ENCODE assay signal across 16 mouse cellular contexts in the genomic region with DNA sequence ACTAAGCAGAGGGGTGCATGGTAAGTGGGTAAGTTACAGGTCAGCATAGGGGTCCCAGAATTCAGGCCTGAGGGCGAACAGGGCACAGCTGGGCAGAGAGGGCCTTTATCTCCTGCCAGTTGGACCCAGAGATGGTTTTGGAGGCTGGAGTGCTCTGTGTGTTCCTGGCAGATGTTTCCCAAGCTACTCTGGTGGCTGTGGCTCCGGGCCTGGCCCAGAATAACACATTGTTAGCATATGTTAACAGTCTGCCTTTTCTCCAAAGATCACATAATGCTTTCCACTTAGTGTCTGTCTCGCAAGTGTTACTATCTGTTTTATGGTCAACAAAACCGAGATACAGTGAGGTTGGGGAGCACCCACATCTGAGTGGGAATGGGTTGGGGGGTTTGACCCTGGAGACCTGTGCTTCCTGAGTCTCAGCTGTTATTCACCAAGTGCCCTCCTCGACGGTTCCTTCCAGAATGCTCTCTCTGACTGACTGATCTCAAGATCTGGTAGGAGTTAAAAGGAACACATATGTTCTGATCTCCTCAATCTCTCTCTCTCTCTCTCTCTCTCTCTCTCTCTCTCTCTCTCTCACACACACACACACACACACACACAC. TPM values are rescaled to one million over a fixed set of nuclear protein-coding genes. Genes with fewer than 3 reads are reported as not detected.
DNase-seq lines count a peak whose midpoint lies in the region; ATAC-seq and TF ChIP-seq lines count a peak whose summit lies in the region.
"Had no signal": no experiment of that assay in that cellular context is flagged by ENCODE, and none has a peak within 500 bp of the region (broad histone marks: within the 10 kb centered on the region; RNA-seq: fewer than 3 reads in every experiment).

No protein-coding gene starts in this region.

- no peak for TF ChIP-seq POLR2A in spleen, adult 2 months (IDR thresholded peaks at IDR 0.05; ENCODE audit: low read depth, low read length)

- H3K79me2 ChIP-seq in macrophage (ENCODE audit: inconsistent target) = peaks cover 94% of the 10 kb centered on the region

- H3K27me3 ChIP-seq in spleen, adult 2 months (ENCODE audit: control insufficient read depth, insufficient read depth, low read length) = no peaks in the 10 kb centered on the region
- no peaks in the 10 kb centered on the region for H3K27me3 ChIP-seq in embryonic facial prominence, embryonic 13.5 days
- H3K27me3 ChIP-seq: neural tube, embryonic 15.5 days; Patski had no signal

- H3K9ac ChIP-seq in embryonic facial prominence, embryonic 13.5 days = no peak overlapping the region
- H3K9ac ChIP-seq: heart, embryonic 15.5 days; limb, embryonic 13.5 days; neural tube, embryonic 15.5 days had no signal

- ATAC-seq in frontal cortex, adult (ENCODE audit: low TSS enrichment) = peak; percentile 41; the same call in 1 of the 2 replicates
- no peak for ATAC-seq in embryonic facial prominence, embryonic 13.5 days (ENCODE audit: insufficient number of reproducible peaks, insufficient read depth, low FRiP score, low TSS enrichment, low read depth)
- ATAC-seq: Patski had no signal

- H3K36me3 ChIP-seq in spleen, adult 2 months (ENCODE audit: control insufficient read depth, insufficient read depth, low read length) = no peaks in the 10 kb centered on the region; the same call in 1 of the 2 replicates
- H3K36me3 ChIP-seq in embryonic facial prominence, embryonic 13.5 days = no peaks in the 10 kb centered on the region
- peaks cover 12% of the 10 kb centered on the region; the same call in 1 of the 2 replicates for H3K36me3 ChIP-seq in macrophage (ENCODE audit: inconsistent target)
- H3K36me3 ChIP-seq: heart, embryonic 15.5 days; hindbrain, embryonic 10.5 days; limb, embryonic 13.5 days; neural tube, embryonic 15.5 days had no signal

- H3K27ac ChIP-seq in spleen, adult 2 months (ENCODE audit: insufficient read depth, low read length) = peak overlapping the region; percentile 58; the same call in 1 of the 2 replicates
- peak overlapping the region; percentile 39; the same call in 1 of the 2 replicates for H3K27ac ChIP-seq in embryonic facial prominence, embryonic 13.5 days
- H3K27ac ChIP-seq in macrophage = peak overlapping the region; percentile 70
- H3K27ac ChIP-seq: heart, embryonic 15.5 days; hindbrain, embryonic 10.5 days; limb, embryonic 13.5 days; neural tube, embryonic 15.5 days had no signal

- TF ChIP-seq CTCF in spleen, adult 2 months (IDR thresholded peaks at IDR 0.05; ENCODE audit: extremely low read depth, insufficient read depth, insufficient read length, insufficient replicate concordance) = no peak

- DNase-seq in frontal cortex, postnatal 14 days (ENCODE audit: low spot score in 2 of 2) = no peak
- no peak for DNase-seq in spleen, adult 2 months (ENCODE audit: low read depth in 1 of 2, low spot score in 2 of 2)
- no peak for DNase-seq in spleen, adult 12 weeks (ENCODE audit: low spot score)
- no peak for DNase-seq in embryo, embryonic 9.5 days (ENCODE audit: extremely low spot score)
- DNase-seq in cerebellum, adult 8-10 months = no peak
- DNase-seq: cerebellum, postnatal 25 days; kidney, postnatal 10 days had no signal

- 29% methylated on average over 6 of the region's 6 CpGs for WGBS in spleen, adult 2 months
- 55% methylated on average over 6 of the region's 6 CpGs for WGBS in embryonic facial prominence, embryonic 13.5 days
- WGBS in macrophage (ENCODE audit: missing documents) = 57% methylated on average over 6 of the region's 6 CpGs

- no peak overlapping the region for H3K4me2 ChIP-seq in embryonic facial prominence, embryonic 13.5 days
- H3K4me2 ChIP-seq: heart, embryonic 15.5 days; limb, embryonic 13.5 days; midbrain, embryonic 11.5 days; neural tube, embryonic 15.5 days had no signal

- H3K4me3 ChIP-seq in spleen, adult 2 months (ENCODE audit: extremely low read depth, insufficient read depth, insufficient read length) = no peak overlapping the region
- no peak overlapping the region for H3K4me3 ChIP-seq in embryonic facial prominence, embryonic 13.5 days
- no peak overlapping the region for H3K4me3 ChIP-seq in macrophage (ENCODE audit: inconsistent target)
- H3K4me3 ChIP-seq: heart, embryonic 15.5 days; hindbrain, embryonic 10.5 days; limb, embryonic 13.5 days; neural tube, embryonic 15.5 days had no signal

- peaks cover 46% of the 10 kb centered on the region for H3K4me1 ChIP-seq in spleen, adult 2 months (ENCODE audit: control insufficient read depth, insufficient read depth, insufficient read length)
- H3K4me1 ChIP-seq in embryonic facial prominence, embryonic 13.5 days = peaks cover 38% of the 10 kb centered on the region
- H3K4me1 ChIP-seq: neural tube, embryonic 15.5 days had no signal

- H3K9me3 ChIP-seq in embryonic facial prominence, embryonic 13.5 days = no peaks in the 10 kb centered on the region
- H3K9me3 ChIP-seq: heart, embryonic 15.5 days; hindbrain, embryonic 10.5 days; limb, embryonic 13.5 days; neural tube, embryonic 15.5 days had no signal

RNA-seq across cellular contexts. Expression of gene Runx1, which starts 39.6 kb away (rescaled TPM):
- 26.7 and 36.4 TPM in 2 replicates for polyA plus RNA-seq in spleen, adult 2 months (2012; rRNA removed)
- 19.3 and 25.8 TPM in 2 replicates for polyA plus RNA-seq in embryonic facial prominence, embryonic 13.5 days (2015; fragmentation: Nextera tagmentation; extraction: Ambion mirVana)
- total RNA-seq in macrophage (2018; cell fraction: chromatin; rRNA removed) = 100 to 1,000 TPM; 170 to 922 (median 407) TPM
- 10 to 100 TPM; 29.1 to 90.3 (median 52.0) TPM for total RNA-seq in macrophage (2018; cell fraction: cytosol; rRNA removed)
- total RNA-seq in macrophage (2018; cell fraction: nucleus; rRNA removed) = 100 to 1,000 TPM; 108 to 569 (median 293) TPM
- 30.4 to 35.3 TPM (median 34.7 TPM) in 3 replicates for polyA plus RNA-seq in macrophage (2018)
